Mouse (Mus musculus) neural tube, embryonic 14.5 days (tissue): Measurements from ENCODE around the gene Ago4. TPM values are rescaled to one million over a fixed set of nuclear protein-coding genes. Genes with fewer than 3 reads are reported as not detected.

Source experiments
- ATAC-seq: fragments of 200-750 bp; cut with Nextera tagmentation; 2 replicates; pipeline ENCODE4 v1.8.0; 2017; ENCODE audit warnings: low read depth, mild to moderate bottlenecking, moderate TSS enrichment, moderate library complexity
- H3K27ac ChIP-seq: fragments of 300-500 bp; sonication (generic); 2 replicates; pipeline ENCODE4 v1.5.1; 2014; ENCODE audit warnings: low read depth, mild to moderate bottlenecking, control low read depth, low read length, moderate library complexity, mixed read lengths
- H3K27me3 ChIP-seq: fragments of 300-500 bp; sonication (generic); 2 replicates; pipeline ENCODE4 v1.6.1; 2014; ENCODE audit warnings: low read length; ENCODE audit not compliant: control insufficient read depth, insufficient read depth
- H3K36me3 ChIP-seq: fragments of 300-500 bp; sonication (generic); 2 replicates; pipeline ENCODE4 v1.6.1; 2014; ENCODE audit warnings: low read length, mixed read lengths; ENCODE audit not compliant: control insufficient read depth, insufficient read depth
- H3K4me1 ChIP-seq: fragments of 300-500 bp; sonication (generic); 2 replicates; pipeline ENCODE4 v1.6.1; 2014; ENCODE audit warnings: low read length; ENCODE audit not compliant: control insufficient read depth, insufficient read depth
- H3K4me2 ChIP-seq: fragments of 300-500 bp; sonication (generic); 2 replicates; pipeline ENCODE4 v1.6.1; 2014; ENCODE audit warnings: mild to moderate bottlenecking, low read depth, low read length, control low read depth
- H3K4me3 ChIP-seq: fragments of 300-500 bp; sonication (generic); 2 replicates; pipeline ENCODE4 v1.5.1; 2014; ENCODE audit warnings: low read depth, low read length, control low read depth, mixed read lengths
- H3K9ac ChIP-seq: fragments of 300-500 bp; sonication (generic); replicated peaks from 2 replicates; pipeline ENCODE4 v1.6.1; 2014; ENCODE audit warnings: low read depth, mild to moderate bottlenecking, control low read depth, low read length, mixed read lengths
- H3K9me3 ChIP-seq: fragments of 300-500 bp; sonication (generic); 2 replicates; pipeline ENCODE4 v1.6.1; 2016; ENCODE audit warnings: low read length; ENCODE audit not compliant: control insufficient read depth
- WGBS: fragments of 180-500 bp; shearing (Covaris S2); extraction: QIAGEN DNeasy Blood & Tissue Kit; methylation state at CpG from one replicate; pipeline ENCODE4 v1.1.7; 2014; 5-methylcytosine and 5-hydroxymethylcytosine counted together
- polyA plus RNA-seq: library from polyadenylated mRNA; unstranded; fragments of >200 nt; fragmentation: Nextera tagmentation; extraction: Ambion mirVana; gene quantifications from 2 replicates; pipeline ENCODE4 v1.2.1, GENCODE M21; 2014

Ago4 gene
- polyA plus RNA-seq, 1 experiment from 2014 or later, result 11.3 TPM

GRCm38 (mm10) chr4:126508110-126508899 is 25.0 kb downstream of the Ago4 start:
- 71% methylated on average over 14 of the region's 14 CpGs for WGBS
- no peak overlapping the region for H3K27ac ChIP-seq
- peaks cover 67% of the 10 kb centered on the region for H3K36me3 ChIP-seq
- no peak overlapping the region for H3K4me3 ChIP-seq
- no peak overlapping the region for H3K4me2 ChIP-seq
- H3K9me3 ChIP-seq, result no peaks in the 10 kb centered on the region
- H3K9ac ChIP-seq, result no peak overlapping the region
- no peaks in the 10 kb centered on the region for H3K27me3 ChIP-seq
- H3K4me1 ChIP-seq, result no peaks in the 10 kb centered on the region
- ATAC-seq, result no peak

- Histone ChIP-seq H3K36me3 (peaks cover 29% of the 10 kb centered on the region), H3K4me1 (no peaks in the 10 kb centered on the region), H3K27ac (no peak overlapping the region), H3K9ac (no peak overlapping the region), H3K4me2 (no peak overlapping the region), H3K27me3 (no peaks in the 10 kb centered on the region), H3K4me3 (no peak overlapping the region), H3K9me3 (no peaks in the 10 kb centered on the region)
- ATAC-seq, result peak; percentile 34; the same call in 1 of the 2 replicates
- WGBS, result 56% methylated on average over 8 of the region's 8 CpGs
These were observed 30.3 kb downstream of the Ago4 start for GRCm38 (mm10) chr4:126502977-126503309.

- Histone ChIP-seq H3K4me1 (no peaks in the 10 kb centered on the region), H3K9ac (no peak overlapping the region), H3K4me3 (no peak overlapping the region), H3K36me3 (peaks cover 26% of the 10 kb centered on the region), H3K9me3 (no peaks in the 10 kb centered on the region), H3K27ac (no peak overlapping the region), H3K27me3 (no peaks in the 10 kb centered on the region), H3K4me2 (no peak overlapping the region)
- 66% methylated on average over 6 of the region's 6 CpGs for WGBS
- ATAC-seq, result no peak
These were observed 30.9 kb downstream of the Ago4 start for GRCm38 (mm10) chr4:126502141-126502976.

- Histone ChIP-seq H3K27me3 (no peaks in the 10 kb centered on the region), H3K9ac (no peak overlapping the region), H3K4me1 (no peaks in the 10 kb centered on the region), H3K4me2 (no peak overlapping the region), H3K4me3 (no peak overlapping the region), H3K9me3 (no peaks in the 10 kb centered on the region), H3K27ac (no peak overlapping the region), H3K36me3 (peaks cover 21% of the 10 kb centered on the region)
- 91% methylated on average over 1 of the region's 1 CpGs for WGBS
- no peak for ATAC-seq
These were observed 34.7 kb downstream of the Ago4 start for GRCm38 (mm10) chr4:126498601-126499000.

- ATAC-seq, result no peak
- H3K27ac ChIP-seq, result no peak overlapping the region
- no peak overlapping the region for H3K4me3 ChIP-seq
- H3K27me3 ChIP-seq, result no peaks in the 10 kb centered on the region
- H3K36me3 ChIP-seq, result peaks cover 28% of the 10 kb centered on the region
- no peak overlapping the region for H3K9ac ChIP-seq
- no peak overlapping the region for H3K4me2 ChIP-seq
- 93% methylated on average over 2 of the region's 2 CpGs for WGBS
- no peaks in the 10 kb centered on the region for H3K9me3 ChIP-seq
- H3K4me1 ChIP-seq, result no peaks in the 10 kb centered on the region
These were observed 36.3 kb downstream of the Ago4 start for GRCm38 (mm10) chr4:126496963-126497362.

- Histone ChIP-seq H3K36me3 (peaks cover 33% of the 10 kb centered on the region), H3K9ac (no peak overlapping the region), H3K4me1 (no peaks in the 10 kb centered on the region), H3K4me3 (no peak overlapping the region), H3K27me3 (no peaks in the 10 kb centered on the region), H3K4me2 (no peak overlapping the region), H3K9me3 (no peaks in the 10 kb centered on the region), H3K27ac (no peak overlapping the region)
- ATAC-seq, result no peak
- WGBS, result 87% methylated on average over 5 of the region's 5 CpGs
These were observed 37.1 kb downstream of the Ago4 start for GRCm38 (mm10) chr4:126495942-126496790.

- H3K4me1 ChIP-seq, result no peaks in the 10 kb centered on the region
- ATAC-seq, result no peak
- H3K4me2 ChIP-seq, result no peak overlapping the region
- H3K36me3 ChIP-seq, result peaks cover 33% of the 10 kb centered on the region
- 72% methylated on average over 5 of the region's 5 CpGs for WGBS
- H3K9me3 ChIP-seq, result no peaks in the 10 kb centered on the region
- no peaks in the 10 kb centered on the region for H3K27me3 ChIP-seq
- H3K9ac ChIP-seq, result no peak overlapping the region
- H3K4me3 ChIP-seq, result no peak overlapping the region
- H3K27ac ChIP-seq, result no peak overlapping the region
These were observed 37.8 kb downstream of the Ago4 start for GRCm38 (mm10) chr4:126495453-126495852.

GRCm38 (mm10) chr4:126493416-126493815 is 39.9 kb downstream of the Ago4 start:
- no peak for ATAC-seq
- WGBS, result 76% methylated on average over 4 of the region's 4 CpGs
- no peaks in the 10 kb centered on the region for H3K9me3 ChIP-seq
- no peaks in the 10 kb centered on the region for H3K27me3 ChIP-seq
- H3K4me3 ChIP-seq, result no peak overlapping the region
- H3K27ac ChIP-seq, result no peak overlapping the region
- no peaks in the 10 kb centered on the region for H3K4me1 ChIP-seq
- H3K4me2 ChIP-seq, result no peak overlapping the region
- H3K9ac ChIP-seq, result no peak overlapping the region
- H3K36me3 ChIP-seq, result peaks cover 33% of the 10 kb centered on the region
